Mouse (Mus musculus) liver, adult 2 months (tissue): ENCODE measurements around the gene Tmem219. TPM values are rescaled to one million over a fixed set of nuclear protein-coding genes. Genes with fewer than 3 reads are reported as not detected.

Source experiments
- DNase-seq: peaks from one replicate; pipeline ENCODE4 v3.0.0-alpha.2; 2011; ENCODE audit warnings: low read depth, low spot score; ENCODE audit errors: extremely low read depth
- H3K27ac ChIP-seq: fragments of 200-500 bp; replicated peaks from 2 replicates; pipeline ENCODE4 v1.5.1; 2012; ENCODE audit warnings: low read depth, mild to moderate bottlenecking, control low read depth, inconsistent platforms, low read length; ENCODE audit not compliant: insufficient read depth
- H3K27me3 ChIP-seq: fragments of 200-500 bp; 2 replicates; pipeline ENCODE4 v1.6.1; 2012; ENCODE audit warnings: mild to moderate bottlenecking, moderate library complexity, low read length, inconsistent platforms; ENCODE audit not compliant: control insufficient read depth, insufficient read depth
- H3K36me3 ChIP-seq: fragments of 200-500 bp; 2 replicates; pipeline ENCODE4 v1.6.1; 2012; ENCODE audit warnings: low read length, inconsistent platforms; ENCODE audit not compliant: control insufficient read depth, insufficient read depth
- H3K4me1 ChIP-seq: fragments of 200-500 bp; 2 replicates; pipeline ENCODE4 v1.6.1; 2011; ENCODE audit warnings: low read length; ENCODE audit not compliant: control insufficient read depth, insufficient read depth
- H3K4me3 ChIP-seq: fragments of 200-500 bp; 2 replicates; pipeline ENCODE4 v1.5.1; 2011; ENCODE audit warnings: low read depth, mild to moderate bottlenecking, control low read depth, low read length, moderate library complexity; ENCODE audit not compliant: insufficient read depth
- H3K79me2 ChIP-seq: fragments of 200-500 bp; 2 replicates; pipeline ENCODE4 v1.6.1; 2012; ENCODE audit warnings: inconsistent platforms, mild to moderate bottlenecking, low read length, moderate library complexity; ENCODE audit not compliant: control insufficient read depth, insufficient read depth
- H3K9ac ChIP-seq: fragments of 200-500 bp; 2 replicates; pipeline ENCODE4 v1.6.1; 2012; ENCODE audit warnings: low read depth, mild to moderate bottlenecking, control low read depth, inconsistent platforms, low read length
- CTCF ChIP-seq: fragments of 200-500 bp; IDR thresholded peaks from 2 replicates; pipeline ENCODE4 v1.5.1; 2011; ENCODE audit warnings: low read depth, low read length, control low read depth
- POLR2A ChIP-seq: fragments of 200-500 bp; IDR thresholded peaks from 2 replicates; pipeline ENCODE4 v1.6.1; 2011; ENCODE audit warnings: low read length, control low read depth; ENCODE audit not compliant: insufficient read depth; ENCODE audit errors: extremely low read depth
- WGBS: fragments of 180-500 bp; shearing (Covaris S2); methylation state at CpG from one replicate; pipeline ENCODE4 v1.1.7; 2018; 5-methylcytosine and 5-hydroxymethylcytosine counted together
- polyA plus RNA-seq: library from polyadenylated mRNA; depleted of rRNA; stranded (reverse); fragments of >200 nt; gene quantifications from 2 replicates; pipeline ENCODE4 v1.2.3, GENCODE M21; 2012
- total RNA-seq: library from RNA; depleted of rRNA; stranded (reverse); fragments of >200 nt; gene quantifications from 2 replicates; pipeline ENCODE4 v1.2.3, GENCODE M21; 2014

Tmem219 gene
- total and polyA plus RNA-seq, 2 experiments: 78.4 to 120 TPM

DNA sequence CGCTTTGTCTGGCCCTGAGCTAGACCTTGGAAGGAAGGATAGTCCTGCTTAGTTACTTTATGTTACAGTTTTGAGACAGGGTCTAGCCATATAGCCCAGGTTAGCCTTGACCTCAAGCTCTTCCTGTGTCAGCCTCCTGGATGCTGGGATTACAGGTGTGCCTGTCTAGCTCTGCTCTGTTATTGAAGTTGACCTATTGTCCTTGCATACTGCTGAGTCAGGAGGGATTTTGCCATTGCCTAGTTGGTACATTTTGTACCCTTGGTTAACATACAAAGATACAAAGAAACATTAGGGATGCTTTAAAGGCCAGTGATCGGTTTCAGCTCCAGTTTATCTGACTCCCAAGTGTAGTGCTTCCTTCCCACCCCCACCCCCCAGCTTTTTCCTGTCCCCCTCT is 9.9 kb upstream of the Tmem219 start:
- WGBS: 61% methylated on average over 2 of the region's 2 CpGs
- DNase-seq: peak; percentile 34
- H3K36me3 ChIP-seq: peaks cover 27% of the 10 kb centered on the region

DNA sequence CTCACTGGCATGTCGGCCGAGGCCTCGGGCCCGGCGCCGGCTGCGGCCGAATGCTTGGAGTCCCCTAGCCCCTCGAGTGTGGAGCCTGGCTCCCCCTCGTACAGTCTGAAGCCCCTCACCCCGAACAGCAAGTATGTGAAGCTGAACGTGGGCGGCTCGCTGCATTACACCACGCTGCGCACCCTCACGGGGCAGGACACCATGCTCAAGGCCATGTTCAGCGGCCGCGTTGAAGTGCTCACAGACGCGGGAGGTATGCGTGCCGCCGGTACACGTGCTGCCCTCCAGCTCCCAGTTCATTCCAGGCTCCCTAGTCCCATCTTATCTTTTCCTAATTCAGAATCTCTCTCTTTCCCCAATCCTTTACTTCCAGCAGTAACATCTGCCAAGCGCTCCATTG is 6.3 kb upstream of the Tmem219 start:
- H3K27ac ChIP-seq: peak overlapping the region; percentile 43; the same call in 1 of the 2 replicates
- H3K9ac ChIP-seq: peak overlapping the region; percentile 92
- peak; percentile 35 for DNase-seq

More for the DNA sequence above, 9.9 kb upstream of the Tmem219 start:
- Histone ChIP-seq H3K9ac (no peak overlapping the region), H3K4me1 (peaks cover 7% of the 10 kb centered on the region), H3K79me2 (peaks cover 8% of the 10 kb centered on the region; the same call in 1 of the 2 replicates), H3K27ac (no peak overlapping the region), H3K4me3 (no peak overlapping the region), H3K27me3 (no peaks in the 10 kb centered on the region)
- TF ChIP-seq CTCF (no peak), POLR2A (no peak)

GRCm38 (mm10) chr7:126928384-126929037 is 5.8 kb upstream of the Tmem219 start, which contains the start of gene Kctd13:
Kctd13 (plus strand) TSS chr7:126928879.
- TF ChIP-seq CTCF: no peak
- TF ChIP-seq POLR2A: peak; percentile 47; the same call in 1 of the 2 replicates
- Histone ChIP-seq H3K4me3 (peak within 1 kb of the TSS; percentile 80), H3K36me3 (peaks cover 2% of the 10 kb centered on the region; the same call in 1 of the 2 replicates), H3K9ac (peak within 1 kb of the TSS; percentile 92), H3K27me3 (no peaks in the 10 kb centered on the region), H3K4me1 (peaks cover 9% of the 10 kb centered on the region), H3K79me2 (peaks cover 8% of the 10 kb centered on the region; the same call in 1 of the 2 replicates), H3K27ac (peak within 1 kb of the TSS; percentile 43)
- peak; percentile 76 for DNase-seq
- under 1% methylated on average over 56 of the region's 56 CpGs for WGBS

More for the DNA sequence above, 6.3 kb upstream of the Tmem219 start:
- H3K79me2 ChIP-seq: peaks cover 8% of the 10 kb centered on the region; the same call in 1 of the 2 replicates
- no peaks in the 10 kb centered on the region for H3K27me3 ChIP-seq
- peaks cover 7% of the 10 kb centered on the region for H3K4me1 ChIP-seq
- no peak for TF ChIP-seq POLR2A
- TF ChIP-seq CTCF: no peak
- H3K36me3 ChIP-seq: peaks cover 6% of the 10 kb centered on the region
- peak overlapping the region; percentile 80 for H3K4me3 ChIP-seq
- WGBS: under 1% methylated on average over 27 of the region's 27 CpGs

DNA sequence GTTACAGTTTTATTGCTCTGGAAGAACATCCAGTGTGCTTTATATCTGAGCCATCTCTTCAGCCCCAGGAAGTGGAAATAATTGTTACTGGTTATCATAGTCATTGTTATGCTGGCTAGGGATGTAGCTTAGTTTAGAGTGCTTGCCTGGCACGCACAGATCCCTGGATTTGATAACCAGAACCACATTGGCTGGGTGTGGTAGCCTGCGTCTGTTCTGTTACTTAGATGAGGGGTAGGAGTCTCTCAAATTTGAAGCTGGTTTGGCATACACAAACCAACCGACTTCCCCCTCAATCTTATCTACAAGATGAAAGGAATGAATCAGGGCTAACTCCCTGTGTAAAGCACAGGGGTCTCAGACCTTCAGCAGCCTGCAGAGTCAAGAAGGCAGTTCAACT is 3.6 kb upstream of the Tmem219 start:
- H3K36me3 ChIP-seq: no peaks in the 10 kb centered on the region; the same call in 1 of the 2 replicates
- no peak for DNase-seq
- H3K4me1 ChIP-seq: peaks cover 7% of the 10 kb centered on the region
- H3K27me3 ChIP-seq: no peaks in the 10 kb centered on the region
- no peak overlapping the region for H3K27ac ChIP-seq
- 66% methylated on average over 3 of the region's 3 CpGs for WGBS
- no peak overlapping the region for H3K4me3 ChIP-seq
- H3K79me2 ChIP-seq: peaks cover 8% of the 10 kb centered on the region; the same call in 1 of the 2 replicates
- H3K9ac ChIP-seq: no peak overlapping the region
- TF ChIP-seq CTCF (no peak), POLR2A (no peak)

DNA sequence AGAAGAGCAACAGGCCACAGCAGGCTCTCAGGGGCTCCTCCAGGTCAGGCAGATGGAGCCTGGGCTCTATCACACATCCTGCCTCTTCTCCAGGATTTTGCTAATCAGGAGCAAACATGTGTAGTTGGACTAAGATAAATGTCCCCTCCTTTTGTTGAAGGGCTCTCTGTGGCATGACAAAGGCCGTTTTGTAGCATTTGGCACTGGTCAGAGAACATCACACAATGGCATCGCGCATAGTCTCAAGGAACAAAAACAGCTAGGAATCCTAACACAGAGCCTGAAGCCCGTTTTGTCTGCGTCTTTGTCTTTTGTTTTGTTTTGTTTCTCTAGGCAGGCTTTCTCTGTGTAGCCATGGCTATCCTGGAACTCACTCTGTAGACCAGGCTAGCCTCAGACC is 1.3 kb upstream of the Tmem219 start:
- Histone ChIP-seq H3K9ac (no peak overlapping the region), H3K79me2 (peaks cover 17% of the 10 kb centered on the region; the same call in 1 of the 2 replicates), H3K4me3 (no peak overlapping the region), H3K27me3 (no peaks in the 10 kb centered on the region), H3K27ac (peak overlapping the region; percentile 52; the same call in 1 of the 2 replicates), H3K4me1 (peaks cover 14% of the 10 kb centered on the region), H3K36me3 (peaks cover 2% of the 10 kb centered on the region; the same call in 1 of the 2 replicates)
- TF ChIP-seq CTCF: no peak
- TF ChIP-seq POLR2A: no peak
- WGBS: 82% methylated on average over 5 of the region's 5 CpGs
- no peak for DNase-seq

GRCm38 (mm10) chr7:126921563-126921962 is 1.2 kb downstream of the Tmem219 start:
- H3K79me2 ChIP-seq: peaks cover 21% of the 10 kb centered on the region; the same call in 1 of the 2 replicates
- H3K27me3 ChIP-seq: no peaks in the 10 kb centered on the region
- H3K9ac ChIP-seq: peak overlapping the region; percentile 90
- peaks cover 16% of the 10 kb centered on the region for H3K4me1 ChIP-seq
- H3K4me3 ChIP-seq: peak overlapping the region; percentile 60
- TF ChIP-seq CTCF (no peak), POLR2A (no peak)
- peaks cover 2% of the 10 kb centered on the region; the same call in 1 of the 2 replicates for H3K36me3 ChIP-seq
- DNase-seq: peak; percentile 96
- WGBS: 15% methylated on average over 2 of the region's 2 CpGs
- H3K27ac ChIP-seq: peak overlapping the region; percentile 100
